Mouse (Mus musculus) liver, embryonic 11.5 days (tissue): ENCODE results near the gene March1. TPM values are rescaled to one million over a fixed set of nuclear protein-coding genes. Genes with fewer than 3 reads are reported as not detected.

Experiments used
- ATAC-seq: fragments of 200-750 bp; cut with Nextera tagmentation; replicated peaks from 2 replicates; pipeline ENCODE4 v1.8.0; 2017; ENCODE audit warnings: moderate number of reproducible peaks, mild to moderate bottlenecking, moderate TSS enrichment, moderate library complexity; ENCODE audit not compliant: low FRiP score
- DNase-seq: peaks from one replicate; pipeline ENCODE4 v3.0.0-alpha.2; 2017; ENCODE audit warnings: low spot score
- H3K27ac ChIP-seq: fragments of 300-500 bp; sonication (generic); 2 replicates; pipeline ENCODE4 v1.5.1; 2014; ENCODE audit warnings: mild to moderate bottlenecking, low read depth, low read length, control low read depth
- H3K27me3 ChIP-seq: fragments of 300-500 bp; sonication (generic); replicated peaks from 2 replicates; pipeline ENCODE4 v1.6.1; 2014; ENCODE audit warnings: low read length, mixed read lengths; ENCODE audit not compliant: control insufficient read depth, insufficient read depth
- H3K36me3 ChIP-seq: fragments of 300-500 bp; sonication (generic); 2 replicates; pipeline ENCODE4 v1.6.1; 2014; ENCODE audit warnings: mild to moderate bottlenecking, low read length, moderate library complexity, mixed read lengths; ENCODE audit not compliant: control insufficient read depth, insufficient read depth
- H3K4me1 ChIP-seq: fragments of 300-500 bp; sonication (generic); replicated peaks from 2 replicates; pipeline ENCODE4 v1.6.1; 2014; ENCODE audit warnings: low read length, mixed read lengths; ENCODE audit not compliant: control insufficient read depth, insufficient read depth
- H3K4me2 ChIP-seq: fragments of 300-500 bp; sonication (generic); 2 replicates; pipeline ENCODE4 v1.6.1; 2014; ENCODE audit warnings: mild to moderate bottlenecking, control low read depth, moderate library complexity
- H3K4me3 ChIP-seq: fragments of 300-500 bp; sonication (generic); 2 replicates; pipeline ENCODE4 v1.5.1; 2014; ENCODE audit warnings: low read depth, low read length, control low read depth
- H3K9ac ChIP-seq: fragments of 300-500 bp; sonication (generic); 2 replicates; pipeline ENCODE4 v1.6.1; 2014; ENCODE audit warnings: low read depth, low read length, control low read depth
- H3K9me3 ChIP-seq: fragments of 300-500 bp; sonication (generic); 2 replicates; pipeline ENCODE4 v1.6.1; 2016; ENCODE audit warnings: low read length, inconsistent platforms, mixed read lengths; ENCODE audit not compliant: control insufficient read depth
- WGBS: fragments of 180-500 bp; shearing (Covaris S2); extraction: QIAGEN DNeasy Blood & Tissue Kit; methylation state at CpG from one replicate; pipeline ENCODE4 v1.1.7; 2014; 5-methylcytosine and 5-hydroxymethylcytosine counted together
- polyA plus RNA-seq: library from polyadenylated mRNA; unstranded; fragments of >200 nt; fragmentation: Nextera tagmentation; extraction: Ambion mirVana; gene quantifications from 2 replicates; pipeline ENCODE4 v1.2.1, GENCODE M21; 2014

March1 gene
- polyA plus RNA-seq, 1 experiment from 2014 or later: 0.62 TPM

GRCm38 (mm10) chr8:66098148-66098547, 480.4 kb downstream of the March1 start:
- no peak for ATAC-seq
- no peak for DNase-seq
- 78% methylated on average over 1 of the region's 1 CpGs for WGBS

GRCm38 (mm10) chr8:66119294-66119693, 501.6 kb downstream of the March1 start:
- ATAC-seq: no peak
- H3K4me3 ChIP-seq: no peak overlapping the region
- no peaks in the 10 kb centered on the region for H3K4me1 ChIP-seq
- WGBS: 76% methylated on average over 2 of the region's 2 CpGs
- H3K9me3 ChIP-seq: no peaks in the 10 kb centered on the region
- DNase-seq: no peak
- H3K36me3 ChIP-seq: no peaks in the 10 kb centered on the region
- no peaks in the 10 kb centered on the region for H3K27me3 ChIP-seq
- H3K9ac ChIP-seq: no peak overlapping the region
- no peak overlapping the region for H3K4me2 ChIP-seq
- no peak overlapping the region for H3K27ac ChIP-seq

More at GRCm38 (mm10) chr8:66098148-66098547, 480.4 kb downstream of the March1 start:
- H3K27ac ChIP-seq: no peak overlapping the region
- H3K9me3 ChIP-seq: no peaks in the 10 kb centered on the region
- no peaks in the 10 kb centered on the region for H3K4me1 ChIP-seq
- no peak overlapping the region for H3K4me3 ChIP-seq
- H3K4me2 ChIP-seq: no peak overlapping the region
- no peaks in the 10 kb centered on the region for H3K36me3 ChIP-seq
- H3K27me3 ChIP-seq: no peaks in the 10 kb centered on the region
- no peak overlapping the region for H3K9ac ChIP-seq

DNA sequence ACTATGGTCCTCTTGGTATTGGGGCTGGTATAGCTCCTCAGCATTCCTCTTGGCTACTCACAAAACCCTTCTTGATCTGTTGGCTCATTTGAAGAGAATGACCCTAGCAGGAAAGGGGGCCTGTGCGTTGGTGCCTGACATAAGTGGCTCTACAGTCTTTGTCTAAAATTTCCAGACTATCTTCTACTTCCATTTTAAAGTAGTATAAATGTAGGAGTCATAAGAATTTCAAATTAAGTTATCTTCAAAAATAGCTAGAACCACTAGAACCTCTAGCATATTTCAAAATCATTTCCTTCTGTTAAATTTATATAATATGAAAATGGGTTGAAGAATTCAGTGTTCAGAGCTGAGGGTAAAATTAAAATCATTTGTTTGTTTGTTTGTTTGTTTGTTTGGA, 541.9 kb downstream of the March1 start:
- H3K4me2 ChIP-seq: no peak overlapping the region
- ATAC-seq: no peak
- no peaks in the 10 kb centered on the region for H3K27me3 ChIP-seq
- WGBS: 81% methylated on average over 1 of the region's 1 CpGs
- H3K36me3 ChIP-seq: no peaks in the 10 kb centered on the region
- no peak overlapping the region for H3K27ac ChIP-seq
- no peaks in the 10 kb centered on the region for H3K9me3 ChIP-seq
- no peak for DNase-seq
- H3K9ac ChIP-seq: no peak overlapping the region
- H3K4me1 ChIP-seq: no peaks in the 10 kb centered on the region
- H3K4me3 ChIP-seq: no peak overlapping the region

- no peak overlapping the region for H3K27ac ChIP-seq
- no peak for ATAC-seq
- H3K4me2 ChIP-seq: no peak overlapping the region
- no peaks in the 10 kb centered on the region for H3K36me3 ChIP-seq
- no peak for DNase-seq
- no peaks in the 10 kb centered on the region for H3K9me3 ChIP-seq
- WGBS: 74% methylated on average over 1 of the region's 1 CpGs
- no peaks in the 10 kb centered on the region for H3K4me1 ChIP-seq
- H3K9ac ChIP-seq: no peak overlapping the region
- H3K4me3 ChIP-seq: no peak overlapping the region
- no peaks in the 10 kb centered on the region for H3K27me3 ChIP-seq
Measured at GRCm38 (mm10) chr8:66166835-66167234, 549.1 kb downstream of the March1 start.

DNA sequence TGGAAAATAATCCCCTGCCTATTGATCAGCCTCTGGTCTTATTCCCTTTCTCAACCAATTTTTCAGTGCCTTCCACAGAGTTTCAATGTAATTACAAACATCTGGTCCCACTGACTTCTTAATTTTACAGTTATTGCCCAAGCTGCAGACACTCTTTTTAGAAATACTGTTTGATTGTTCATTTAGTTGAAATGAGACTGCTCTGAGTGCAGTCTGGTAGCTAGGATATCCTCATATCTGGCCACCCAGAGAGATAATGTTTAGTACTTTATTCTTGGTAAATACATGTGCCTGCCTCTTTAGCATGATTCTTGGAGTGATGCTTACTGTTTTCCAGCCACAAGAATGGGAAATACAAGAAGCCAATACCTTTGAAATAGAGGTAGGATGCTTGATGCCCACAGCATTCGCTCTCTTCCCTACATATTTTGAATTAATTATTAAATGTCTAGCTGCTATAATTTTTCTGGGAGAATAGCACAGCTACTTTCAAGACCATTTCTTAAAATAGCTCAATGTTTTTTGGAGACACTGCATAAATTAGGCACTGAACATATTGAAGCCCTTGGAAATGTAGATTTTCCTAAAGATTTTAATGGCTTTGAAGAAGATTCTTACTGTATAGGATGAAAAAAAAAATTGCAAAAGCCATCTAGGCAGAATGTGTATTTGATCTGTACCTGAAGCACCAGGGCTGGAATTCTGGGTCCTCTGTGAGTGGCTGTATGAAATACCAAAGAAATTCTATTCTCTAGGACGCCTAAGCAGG, 549.9 kb downstream of the March1 start:
- WGBS: 71% methylated on average over 2 of the region's 2 CpGs
- DNase-seq (no peak), ATAC-seq (no peak)
- H3K27me3 ChIP-seq: no peaks in the 10 kb centered on the region
- no peak overlapping the region for H3K4me3 ChIP-seq
- no peak overlapping the region for H3K4me2 ChIP-seq
- H3K27ac ChIP-seq: no peak overlapping the region
- H3K9me3 ChIP-seq: no peaks in the 10 kb centered on the region
- no peak overlapping the region for H3K9ac ChIP-seq
- H3K4me1 ChIP-seq: no peaks in the 10 kb centered on the region
- H3K36me3 ChIP-seq: no peaks in the 10 kb centered on the region

GRCm38 (mm10) chr8:66179336-66179735, 561.6 kb downstream of the March1 start:
- ATAC-seq (no peak), DNase-seq (no peak)
- H3K27ac ChIP-seq: no peak overlapping the region
- 86% methylated on average over 1 of the region's 1 CpGs for WGBS
- H3K27me3 ChIP-seq: no peaks in the 10 kb centered on the region
- H3K36me3 ChIP-seq: no peaks in the 10 kb centered on the region
- H3K9me3 ChIP-seq: no peaks in the 10 kb centered on the region
- no peak overlapping the region for H3K9ac ChIP-seq
- no peaks in the 10 kb centered on the region for H3K4me1 ChIP-seq
- no peak overlapping the region for H3K4me3 ChIP-seq
- no peak overlapping the region for H3K4me2 ChIP-seq

GRCm38 (mm10) chr8:66181265-66181664, 563.6 kb downstream of the March1 start:
- WGBS: 66% methylated on average over 4 of the region's 4 CpGs
- H3K4me1 ChIP-seq: no peaks in the 10 kb centered on the region
- H3K4me3 ChIP-seq: no peak overlapping the region
- ATAC-seq (no peak), DNase-seq (no peak)
- no peak overlapping the region for H3K9ac ChIP-seq
- no peak overlapping the region for H3K27ac ChIP-seq
- H3K4me2 ChIP-seq: no peak overlapping the region
- H3K9me3 ChIP-seq: no peaks in the 10 kb centered on the region
- H3K36me3 ChIP-seq: no peaks in the 10 kb centered on the region
- no peaks in the 10 kb centered on the region for H3K27me3 ChIP-seq

GRCm38 (mm10) chr8:66182257-66182656, 564.6 kb downstream of the March1 start:
- WGBS: 62% methylated on average over 3 of the region's 3 CpGs
- no peak for ATAC-seq
- Histone ChIP-seq H3K27me3 (no peaks in the 10 kb centered on the region), H3K27ac (no peak overlapping the region), H3K4me2 (no peak overlapping the region), H3K9me3 (no peaks in the 10 kb centered on the region), H3K4me1 (no peaks in the 10 kb centered on the region), H3K9ac (no peak overlapping the region), H3K4me3 (no peak overlapping the region), H3K36me3 (no peaks in the 10 kb centered on the region)
- no peak for DNase-seq

- WGBS: 77% methylated on average over 2 of the region's 2 CpGs
- Histone ChIP-seq H3K4me3 (no peak overlapping the region), H3K4me2 (no peak overlapping the region), H3K4me1 (no peaks in the 10 kb centered on the region), H3K36me3 (no peaks in the 10 kb centered on the region), H3K27me3 (no peaks in the 10 kb centered on the region), H3K27ac (no peak overlapping the region), H3K9ac (no peak overlapping the region), H3K9me3 (no peaks in the 10 kb centered on the region)
- no peak for ATAC-seq
- no peak for DNase-seq
Measured at GRCm38 (mm10) chr8:66183454-66183853, 565.8 kb downstream of the March1 start.
